ENCODE assay signal across 32 mouse cellular contexts in genomic region chr1:147578239-147578638, GRCm38 (mm10).
"Had no signal": no experiment of that assay in that cellular context is flagged by ENCODE, and none has a peak within 500 bp of the region (broad histone marks: within the 10 kb centered on the region; RNA-seq: fewer than 3 reads in every experiment).

No protein-coding gene starts in this region.

- H3K4me1 ChIP-seq: limb, embryonic 10.5 days; limb, embryonic 12.5 days; limb, embryonic 13.5 days; limb, embryonic 15.5 days; liver, embryonic 13.5 days; liver, embryonic 15.5 days; lung, embryonic 15.5 days; megakaryocyte, embryonic 14.5 days; midbrain, embryonic 10.5 days; midbrain, embryonic 12.5 days; midbrain, embryonic 13.5 days; midbrain, embryonic 15.5 days; neural tube, embryonic 12.5 days had no signal

- DNase-seq: left cerebral cortex, postnatal 4 days; liver; liver, embryonic 13.5 days; liver, postnatal 0 days; lung, adult 18-20 months; lung, adult 2 months; lung, embryonic 14.5 days; lung, postnatal 10 days; lung, postnatal 14 days; lung, postnatal 36 days; lung, postnatal 4 days; midbrain, embryonic 14.5 days had no signal

- H3K27ac ChIP-seq: left cerebral cortex, adult 2 months; limb, embryonic 10.5 days; limb, embryonic 12.5 days; limb, embryonic 13.5 days; limb, embryonic 15.5 days; liver, embryonic 13.5 days; liver, embryonic 14.5 days; liver, embryonic 15.5 days; lung, embryonic 15.5 days; macrophage; midbrain, embryonic 10.5 days; midbrain, embryonic 12.5 days; midbrain, embryonic 13.5 days; midbrain, embryonic 15.5 days; neural tube, embryonic 12.5 days had no signal

- H3K9me3 ChIP-seq: limb, embryonic 10.5 days; limb, embryonic 12.5 days; limb, embryonic 13.5 days; limb, embryonic 15.5 days; liver, embryonic 13.5 days; liver, embryonic 15.5 days; lung, embryonic 15.5 days; megakaryocyte, embryonic 14.5 days; midbrain, embryonic 10.5 days; midbrain, embryonic 12.5 days; midbrain, embryonic 13.5 days; midbrain, embryonic 15.5 days; neural tube, embryonic 12.5 days had no signal

- H3K4me3 ChIP-seq: left cerebral cortex, adult 2 months; limb, embryonic 10.5 days; limb, embryonic 12.5 days; limb, embryonic 13.5 days; limb, embryonic 15.5 days; liver, embryonic 13.5 days; liver, embryonic 15.5 days; lung, embryonic 15.5 days; megakaryocyte, embryonic 14.5 days; midbrain, embryonic 10.5 days; midbrain, embryonic 12.5 days; midbrain, embryonic 13.5 days; midbrain, embryonic 15.5 days; myocyte; neural tube, embryonic 12.5 days had no signal

- ATAC-seq: liver, postnatal 0 days; lung, postnatal 0 days; midbrain, embryonic 13.5 days; midbrain, embryonic 15.5 days; midbrain, embryonic 16.5 days had no signal

- H3K9ac ChIP-seq: limb, embryonic 12.5 days; limb, embryonic 13.5 days; limb, embryonic 15.5 days; liver, embryonic 13.5 days; liver, embryonic 14.5 days; liver, embryonic 15.5 days; liver, postnatal 0 days; lung, embryonic 14.5 days; lung, embryonic 15.5 days; midbrain, embryonic 12.5 days; midbrain, embryonic 13.5 days; midbrain, embryonic 15.5 days; neural tube, embryonic 12.5 days had no signal

- H3K27me3 ChIP-seq: limb, embryonic 12.5 days; limb, embryonic 13.5 days; limb, embryonic 15.5 days; liver, embryonic 13.5 days; liver, embryonic 15.5 days; lung, embryonic 15.5 days; megakaryocyte, embryonic 14.5 days; midbrain, embryonic 12.5 days; midbrain, embryonic 13.5 days; midbrain, embryonic 15.5 days; neural tube, embryonic 12.5 days had no signal

- H3K4me2 ChIP-seq: limb, embryonic 12.5 days; limb, embryonic 13.5 days; limb, embryonic 15.5 days; liver, embryonic 11.5 days; liver, embryonic 13.5 days; liver, embryonic 15.5 days; lung, embryonic 14.5 days; lung, embryonic 15.5 days; midbrain, embryonic 11.5 days; midbrain, embryonic 12.5 days; midbrain, embryonic 13.5 days; midbrain, embryonic 15.5 days; neural tube, embryonic 12.5 days had no signal

- H3K36me3 ChIP-seq: limb, embryonic 10.5 days; limb, embryonic 12.5 days; limb, embryonic 13.5 days; limb, embryonic 15.5 days; liver, embryonic 13.5 days; liver, embryonic 15.5 days; lung, embryonic 15.5 days; midbrain, embryonic 10.5 days; midbrain, embryonic 12.5 days; midbrain, embryonic 13.5 days; midbrain, embryonic 15.5 days; neural tube, embryonic 12.5 days had no signal
